Mouse (Mus musculus) olfactory bulb, adult 2 months (tissue): ENCODE results near the gene 4930415O20Rik. TPM values are rescaled to one million over a fixed set of nuclear protein-coding genes. Genes with fewer than 3 reads are reported as not detected.

ENCODE experiments used
- H3K27ac ChIP-seq: fragments of 200-500 bp; 2 replicates; pipeline ENCODE4 v1.5.1; 2012; ENCODE audit warnings: low read depth, low read length; ENCODE audit not compliant: insufficient read depth
- H3K4me1 ChIP-seq: fragments of 200-500 bp; 2 replicates; pipeline ENCODE4 v1.6.1; 2012; ENCODE audit warnings: low read length; ENCODE audit not compliant: control insufficient read depth, insufficient read depth
- H3K4me3 ChIP-seq: fragments of 200-500 bp; 2 replicates; pipeline ENCODE4 v1.5.1; 2012; ENCODE audit warnings: mild to moderate bottlenecking, low read depth, low read length, moderate library complexity; ENCODE audit not compliant: insufficient read depth
- CTCF ChIP-seq: fragments of 200-500 bp; IDR thresholded peaks from 2 replicates; pipeline ENCODE4 v1.5.1; 2012; ENCODE audit warnings: low read depth, mild to moderate bottlenecking, low read length, moderate library complexity; ENCODE audit not compliant: insufficient read depth
- POLR2A ChIP-seq: fragments of 200-500 bp; IDR thresholded peaks from 2 replicates; pipeline ENCODE4 v1.6.1; 2012; ENCODE audit warnings: mild to moderate bottlenecking, low read depth, low read length, moderate library complexity; ENCODE audit not compliant: insufficient read depth
- WGBS: fragments of 180-500 bp; shearing (Covaris S2); methylation state at CpG from one replicate; pipeline ENCODE4 v1.1.7; 2018; 5-methylcytosine and 5-hydroxymethylcytosine counted together
- polyA plus RNA-seq: library from polyadenylated mRNA; stranded (reverse); fragments of >200 nt; gene quantifications from 2 replicates; pipeline ENCODE4 v1.2.4, GENCODE M21; 2012; ENCODE audit warnings: low replicate concordance; ENCODE audit not compliant: missing spikeins, insufficient read depth, insufficient read length

The 4930415O20Rik gene
- polyA plus RNA-seq, 1 experiment, result not detected

DNA sequence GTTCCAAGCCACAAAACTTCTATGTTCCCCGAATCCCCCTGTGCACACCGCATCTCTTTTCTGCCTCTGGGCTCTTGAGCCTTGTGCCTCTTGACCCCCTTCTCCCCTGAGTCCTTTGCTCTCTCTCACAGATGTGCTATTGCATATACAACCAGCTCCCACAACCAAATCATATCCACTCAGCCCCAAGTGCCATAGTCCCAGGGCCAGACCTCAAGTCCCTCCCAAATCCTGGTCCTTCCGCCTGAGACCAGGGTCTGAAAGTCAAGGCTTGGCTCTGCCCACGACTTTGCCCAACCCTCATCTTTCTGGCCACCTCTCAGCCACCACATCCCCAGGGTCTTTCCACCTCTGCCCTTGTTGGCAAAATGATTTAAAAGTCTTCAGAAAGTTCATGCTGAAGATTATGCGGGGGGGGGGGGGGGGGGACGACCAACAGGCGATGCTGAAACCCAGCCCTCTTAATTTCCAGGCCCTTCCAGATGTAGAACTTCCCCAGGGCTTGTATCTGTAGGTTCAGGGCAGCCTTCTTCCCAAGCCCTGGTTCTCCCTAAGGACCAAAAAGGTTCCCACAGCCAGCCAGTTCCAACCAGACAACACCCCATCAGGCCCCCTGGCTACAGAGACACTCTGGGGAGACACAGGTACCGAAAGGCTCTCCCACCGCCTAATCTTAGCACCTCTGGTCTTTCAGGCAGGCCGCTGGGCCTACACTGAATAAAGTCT is 37.4 kb downstream of the 4930415O20Rik start:
- Histone ChIP-seq H3K4me1 (peaks cover 44% of the 10 kb centered on the region), H3K27ac (no peak overlapping the region), H3K4me3 (peak overlapping the region; percentile 93)
- TF ChIP-seq CTCF, result no peak
- TF ChIP-seq POLR2A, result no peak
- 9% methylated on average over 10 of the region's 10 CpGs for WGBS

DNA sequence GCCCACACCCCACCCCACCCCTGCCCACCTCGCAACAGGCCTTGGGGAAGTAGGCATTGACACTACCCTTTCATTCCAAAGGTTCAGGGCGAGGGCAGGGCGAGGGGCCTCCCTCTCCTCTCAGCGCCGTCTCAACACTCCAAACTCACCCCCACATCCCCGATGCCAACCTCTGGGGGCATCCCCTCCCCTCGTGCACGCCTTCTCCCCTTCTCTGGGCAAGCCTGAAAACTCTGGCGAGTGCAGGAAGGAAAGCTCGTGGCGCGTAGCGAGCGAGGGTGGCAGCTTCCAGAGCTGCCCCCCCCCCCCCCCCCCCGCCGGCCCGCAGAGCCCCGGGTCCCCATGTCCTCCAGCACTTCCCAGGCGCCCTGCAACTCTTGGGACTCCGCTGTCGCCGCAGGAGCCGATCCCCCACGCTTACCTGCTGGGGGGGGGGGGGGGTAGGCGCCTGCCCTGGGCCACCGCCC is 38.0 kb downstream of the 4930415O20Rik start:
- 3% methylated on average over 12 of the region's 26 CpGs for WGBS
- no peak overlapping the region for H3K27ac ChIP-seq

DNA sequence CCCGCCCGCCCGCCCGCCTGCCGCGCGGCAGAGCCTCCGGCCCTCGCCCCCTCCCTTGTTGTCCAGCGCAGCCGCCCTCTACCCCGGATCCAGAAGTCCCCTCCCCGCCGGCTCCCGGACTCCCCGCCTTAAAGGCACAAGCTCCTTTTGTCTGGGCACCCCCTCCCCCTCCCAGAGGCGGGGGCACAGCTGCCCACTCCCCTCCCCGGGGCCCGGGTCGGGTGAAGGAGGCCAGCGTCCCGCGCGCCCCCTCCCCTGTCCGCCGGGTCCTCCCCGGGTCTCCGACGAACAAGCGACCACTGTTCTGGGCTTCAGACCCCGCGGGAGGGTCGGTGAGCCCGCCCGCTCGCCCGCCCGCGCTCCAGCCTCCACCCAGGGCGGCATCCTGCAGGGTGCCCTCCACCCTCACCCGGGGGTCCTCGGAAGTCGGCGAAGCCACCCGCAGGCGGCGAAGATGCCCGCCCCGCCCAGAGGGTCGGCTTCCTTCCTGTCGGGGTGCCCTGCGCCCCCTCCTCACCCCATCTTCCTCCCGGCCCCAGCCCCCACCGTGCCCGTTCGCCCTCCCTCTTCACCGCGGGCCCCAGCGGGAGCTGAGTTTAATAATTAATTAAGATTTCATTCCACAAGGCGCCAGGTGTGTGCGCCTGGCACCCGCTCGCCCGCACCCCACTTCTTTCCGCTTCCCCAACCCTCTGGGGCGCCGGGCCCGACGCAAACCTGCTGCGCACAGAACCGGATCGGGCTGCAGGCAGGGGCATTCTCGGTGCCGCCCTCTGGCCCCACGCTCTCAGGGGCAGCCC is 38.7 kb downstream of the 4930415O20Rik start, which contains the start of gene Adcy6:
TSS of gene Adcy6 (minus strand) at position 746 of the 800 bp plus-strand sequence.
- 0 out of 2 replicates have a peak within 1 kb of the TSS, but pooled peaks have one; percentile 5 for H3K27ac ChIP-seq
- peaks cover 32% of the 10 kb centered on the region for H3K4me1 ChIP-seq
- peak within 1 kb of the TSS; percentile 93 for H3K4me3 ChIP-seq
- TF ChIP-seq POLR2A (peak; percentile 10; the same call in 1 of the 2 replicates), CTCF (no peak)
- 1% methylated on average over 73 of the region's 75 CpGs for WGBS

More for the DNA sequence above, 38.0 kb downstream of the 4930415O20Rik start:
- H3K4me3 ChIP-seq, result peak overlapping the region; percentile 93
- TF ChIP-seq POLR2A (no peak), CTCF (no peak)
- H3K4me1 ChIP-seq, result peaks cover 38% of the 10 kb centered on the region

DNA sequence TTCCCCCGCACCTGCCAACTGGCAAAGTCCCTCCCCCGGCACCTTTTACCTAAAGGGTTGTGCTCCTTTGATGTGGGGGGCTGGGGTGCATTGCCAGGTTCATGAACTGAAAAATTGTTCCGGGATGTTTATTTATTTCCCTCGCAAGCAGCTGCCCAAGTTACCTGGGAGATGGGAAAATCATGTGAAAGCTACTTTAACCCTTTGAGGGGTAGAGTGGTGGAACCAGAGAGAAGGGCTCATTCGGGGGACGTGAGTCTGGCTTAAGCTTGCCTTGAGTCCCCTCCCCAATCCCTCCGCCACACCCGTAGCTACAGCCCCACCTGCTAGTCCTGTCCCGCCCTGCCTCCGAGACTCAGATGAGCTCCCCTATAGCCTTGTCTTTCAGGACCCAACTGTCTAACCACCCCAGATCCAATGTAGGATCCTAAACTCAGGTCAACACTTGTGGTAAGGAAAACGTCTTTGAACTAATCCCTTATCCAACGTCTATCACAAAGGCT is 39.4 kb downstream of the 4930415O20Rik start:
- TF ChIP-seq POLR2A (no peak), CTCF (no peak)
- H3K4me1 ChIP-seq, result peaks cover 32% of the 10 kb centered on the region
- H3K27ac ChIP-seq, result no peak overlapping the region
- H3K4me3 ChIP-seq, result peak overlapping the region; percentile 93
- 16% methylated on average over 12 of the region's 12 CpGs for WGBS

DNA sequence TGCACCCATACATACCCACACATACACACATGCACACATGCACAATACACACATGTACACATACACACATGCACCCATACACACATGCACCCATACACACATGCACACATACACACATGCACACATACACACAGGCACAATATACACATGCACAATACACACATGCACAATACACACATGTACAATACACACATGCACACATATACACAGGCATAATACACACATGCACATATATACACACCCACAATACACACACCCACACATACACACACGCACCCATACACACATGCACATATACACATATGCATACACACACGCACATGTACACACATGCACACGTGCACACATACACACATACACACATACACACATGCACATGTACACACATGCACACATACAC is 41.4 kb downstream of the 4930415O20Rik start:
- H3K27ac ChIP-seq, result no peak overlapping the region
- H3K4me1 ChIP-seq, result peaks cover 22% of the 10 kb centered on the region
- TF ChIP-seq POLR2A (no peak), CTCF (no peak)
- H3K4me3 ChIP-seq, result no peak overlapping the region
- 97% methylated on average over 3 of the region's 3 CpGs for WGBS

DNA sequence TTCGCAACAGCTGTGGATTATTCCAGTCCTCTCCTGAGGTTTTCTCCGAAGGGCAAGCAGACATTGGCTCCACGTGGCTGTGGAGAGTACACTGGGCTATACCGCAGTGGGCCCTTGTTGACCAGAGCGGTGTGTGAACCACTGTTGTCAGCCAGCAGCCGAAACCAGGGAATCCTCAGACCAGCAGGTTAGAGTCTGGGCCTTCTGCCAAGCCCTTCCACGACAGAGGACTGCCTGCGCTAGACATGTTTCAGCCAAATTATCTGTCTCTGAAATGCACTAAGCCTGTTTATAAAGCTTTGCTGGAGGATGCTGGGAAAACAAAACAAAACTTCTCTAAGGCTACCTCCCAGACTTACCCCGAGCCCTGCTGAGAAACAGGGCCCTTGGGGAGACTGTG is 43.7 kb downstream of the 4930415O20Rik start:
- Histone ChIP-seq H3K27ac (no peak overlapping the region), H3K4me1 (peaks cover 7% of the 10 kb centered on the region), H3K4me3 (no peak overlapping the region)
- WGBS, result 51% methylated on average over 9 of the region's 9 CpGs
- TF ChIP-seq CTCF (no peak), POLR2A (no peak)

DNA sequence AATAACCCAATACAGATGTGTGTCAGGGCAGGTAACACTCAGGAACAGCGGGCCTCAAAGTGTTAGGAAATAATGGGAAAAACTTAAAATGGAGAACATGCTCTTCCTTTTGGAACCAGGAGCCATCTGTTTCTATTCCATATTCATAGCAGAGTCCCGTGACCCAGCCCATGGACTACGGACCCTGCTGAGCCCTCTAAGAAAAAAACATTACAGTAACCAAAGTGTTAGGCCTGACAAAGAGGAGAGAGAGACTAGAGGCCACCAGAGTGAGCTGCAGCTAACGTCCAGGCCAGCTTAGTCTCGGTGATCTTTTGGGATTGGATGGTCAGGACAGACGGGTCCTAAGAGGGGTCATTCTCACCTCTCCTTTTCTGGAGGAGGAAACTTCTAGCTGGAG is 44.2 kb downstream of the 4930415O20Rik start:
- TF ChIP-seq POLR2A, result no peak
- TF ChIP-seq CTCF, result no peak
- 67% methylated on average over 6 of the region's 6 CpGs for WGBS

DNA sequence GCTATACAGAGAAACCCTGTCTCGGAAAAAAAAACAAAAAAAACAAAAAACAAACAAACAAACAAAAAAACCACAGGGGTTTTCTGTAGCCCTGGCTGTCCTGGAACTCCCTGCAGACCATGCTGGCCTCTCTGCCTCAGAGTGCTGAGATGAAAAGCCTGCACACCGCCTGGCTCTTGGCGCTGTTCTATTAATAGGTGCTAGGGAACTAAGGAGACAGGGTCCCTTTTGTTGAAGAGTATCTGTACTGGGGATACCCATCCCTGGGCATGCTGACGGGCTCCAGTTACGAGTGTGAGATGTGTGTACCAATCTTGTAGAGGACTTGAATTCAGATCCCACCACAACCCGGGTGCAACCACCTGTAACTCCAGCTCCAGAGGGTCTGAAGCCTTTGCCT is 44.9 kb downstream of the 4930415O20Rik start:
- WGBS, result 63% methylated on average over 6 of the region's 6 CpGs
- Histone ChIP-seq H3K27ac (no peak overlapping the region), H3K4me1 (no peaks in the 10 kb centered on the region), H3K4me3 (no peak overlapping the region)
- TF ChIP-seq CTCF, result no peak
- no peak for TF ChIP-seq POLR2A

More for the DNA sequence above, 44.2 kb downstream of the 4930415O20Rik start:
- H3K27ac ChIP-seq, result no peak overlapping the region
- H3K4me1 ChIP-seq, result peaks cover 4% of the 10 kb centered on the region
- no peak overlapping the region for H3K4me3 ChIP-seq
